Mouse (Mus musculus) liver, embryonic 11.5 days (tissue): ENCODE data around the gene Wwc1. TPM values are rescaled to one million over a fixed set of nuclear protein-coding genes. Genes with fewer than 3 reads are reported as not detected.

Source experiments
- ATAC-seq: fragments of 200-750 bp; cut with Nextera tagmentation; replicated peaks from 2 replicates; pipeline ENCODE4 v1.8.0; 2017; ENCODE audit warnings: moderate number of reproducible peaks, mild to moderate bottlenecking, moderate TSS enrichment, moderate library complexity; ENCODE audit not compliant: low FRiP score
- DNase-seq: peaks from one replicate; pipeline ENCODE4 v3.0.0-alpha.2; 2017; ENCODE audit warnings: low spot score
- H3K27ac ChIP-seq: fragments of 300-500 bp; sonication (generic); 2 replicates; pipeline ENCODE4 v1.5.1; 2014; ENCODE audit warnings: mild to moderate bottlenecking, low read depth, low read length, control low read depth
- H3K27me3 ChIP-seq: fragments of 300-500 bp; sonication (generic); replicated peaks from 2 replicates; pipeline ENCODE4 v1.6.1; 2014; ENCODE audit warnings: low read length, mixed read lengths; ENCODE audit not compliant: control insufficient read depth, insufficient read depth
- H3K36me3 ChIP-seq: fragments of 300-500 bp; sonication (generic); 2 replicates; pipeline ENCODE4 v1.6.1; 2014; ENCODE audit warnings: mild to moderate bottlenecking, low read length, moderate library complexity, mixed read lengths; ENCODE audit not compliant: control insufficient read depth, insufficient read depth
- H3K4me1 ChIP-seq: fragments of 300-500 bp; sonication (generic); replicated peaks from 2 replicates; pipeline ENCODE4 v1.6.1; 2014; ENCODE audit warnings: low read length, mixed read lengths; ENCODE audit not compliant: control insufficient read depth, insufficient read depth
- H3K4me2 ChIP-seq: fragments of 300-500 bp; sonication (generic); 2 replicates; pipeline ENCODE4 v1.6.1; 2014; ENCODE audit warnings: mild to moderate bottlenecking, control low read depth, moderate library complexity
- H3K4me3 ChIP-seq: fragments of 300-500 bp; sonication (generic); 2 replicates; pipeline ENCODE4 v1.5.1; 2014; ENCODE audit warnings: low read depth, low read length, control low read depth
- H3K9ac ChIP-seq: fragments of 300-500 bp; sonication (generic); 2 replicates; pipeline ENCODE4 v1.6.1; 2014; ENCODE audit warnings: low read depth, low read length, control low read depth
- H3K9me3 ChIP-seq: fragments of 300-500 bp; sonication (generic); 2 replicates; pipeline ENCODE4 v1.6.1; 2016; ENCODE audit warnings: low read length, inconsistent platforms, mixed read lengths; ENCODE audit not compliant: control insufficient read depth
- WGBS: fragments of 180-500 bp; shearing (Covaris S2); extraction: QIAGEN DNeasy Blood & Tissue Kit; methylation state at CpG from one replicate; pipeline ENCODE4 v1.1.7; 2014; 5-methylcytosine and 5-hydroxymethylcytosine counted together
- polyA plus RNA-seq: library from polyadenylated mRNA; unstranded; fragments of >200 nt; fragmentation: Nextera tagmentation; extraction: Ambion mirVana; gene quantifications from 2 replicates; pipeline ENCODE4 v1.2.1, GENCODE M21; 2014

Gene Wwc1
- polyA plus RNA-seq, 1 experiment from 2014 or later: 4.1 TPM

- no peaks in the 10 kb centered on the region for H3K36me3 ChIP-seq
- 82% methylated on average over 14 of the region's 14 CpGs for WGBS
- H3K27me3 ChIP-seq: no peaks in the 10 kb centered on the region
- H3K4me2 ChIP-seq: no peak overlapping the region
- DNase-seq (no peak), ATAC-seq (no peak)
- H3K4me1 ChIP-seq: peaks cover 3% of the 10 kb centered on the region; the same call in 1 of the 2 replicates
- no peak overlapping the region for H3K4me3 ChIP-seq
- H3K9ac ChIP-seq: no peak overlapping the region
- H3K9me3 ChIP-seq: no peaks in the 10 kb centered on the region
- no peak overlapping the region for H3K27ac ChIP-seq
Observed at GRCm38 (mm10) chr11:35932121-35932885, 48.0 kb downstream of the Wwc1 start.

- H3K36me3 ChIP-seq: no peaks in the 10 kb centered on the region
- 86% methylated on average over 6 of the region's 6 CpGs for WGBS
- no peaks in the 10 kb centered on the region for H3K27me3 ChIP-seq
- H3K4me1 ChIP-seq: peaks cover 3% of the 10 kb centered on the region; the same call in 1 of the 2 replicates
- no peak overlapping the region for H3K9ac ChIP-seq
- no peaks in the 10 kb centered on the region for H3K9me3 ChIP-seq
- no peak overlapping the region for H3K4me3 ChIP-seq
- H3K4me2 ChIP-seq: no peak overlapping the region
- ATAC-seq: no peak
- no peak overlapping the region for H3K27ac ChIP-seq
- no peak for DNase-seq
Observed at GRCm38 (mm10) chr11:35930511-35931060, 49.7 kb downstream of the Wwc1 start.

- ATAC-seq: no peak
- H3K9ac ChIP-seq: no peak overlapping the region
- H3K27me3 ChIP-seq: no peaks in the 10 kb centered on the region
- no peaks in the 10 kb centered on the region for H3K36me3 ChIP-seq
- no peaks in the 10 kb centered on the region for H3K9me3 ChIP-seq
- WGBS: 89% methylated on average over 12 of the region's 12 CpGs
- DNase-seq: no peak
- no peaks in the 10 kb centered on the region for H3K4me1 ChIP-seq
- H3K4me2 ChIP-seq: no peak overlapping the region
- H3K4me3 ChIP-seq: no peak overlapping the region
- no peak overlapping the region for H3K27ac ChIP-seq
Observed at GRCm38 (mm10) chr11:35928453-35928852, 51.9 kb downstream of the Wwc1 start.

- Histone ChIP-seq H3K9ac (no peak overlapping the region), H3K9me3 (no peaks in the 10 kb centered on the region), H3K27me3 (no peaks in the 10 kb centered on the region), H3K4me2 (no peak overlapping the region), H3K4me1 (no peaks in the 10 kb centered on the region; the same call in 1 of the 2 replicates), H3K4me3 (no peak overlapping the region), H3K36me3 (no peaks in the 10 kb centered on the region), H3K27ac (no peak overlapping the region)
- DNase-seq (no peak), ATAC-seq (no peak)
- 84% methylated on average over 14 of the region's 14 CpGs for WGBS
Observed at GRCm38 (mm10) chr11:35927309-35927708, 53.0 kb downstream of the Wwc1 start.

- no peaks in the 10 kb centered on the region for H3K36me3 ChIP-seq
- no peak overlapping the region for H3K4me3 ChIP-seq
- ATAC-seq (no peak), DNase-seq (no peak)
- H3K4me2 ChIP-seq: no peak overlapping the region
- H3K9ac ChIP-seq: no peak overlapping the region
- no peak overlapping the region for H3K27ac ChIP-seq
- H3K9me3 ChIP-seq: no peaks in the 10 kb centered on the region
- WGBS: 76% methylated on average over 7 of the region's 7 CpGs
- H3K27me3 ChIP-seq: no peaks in the 10 kb centered on the region
- no peaks in the 10 kb centered on the region; the same call in 1 of the 2 replicates for H3K4me1 ChIP-seq
Observed at GRCm38 (mm10) chr11:35925592-35925991, 54.7 kb downstream of the Wwc1 start.

GRCm38 (mm10) chr11:35922205-35922873 is 58.0 kb downstream of the Wwc1 start:
- Histone ChIP-seq H3K9ac (no peak overlapping the region), H3K27me3 (no peaks in the 10 kb centered on the region), H3K4me1 (no peaks in the 10 kb centered on the region; the same call in 1 of the 2 replicates), H3K36me3 (no peaks in the 10 kb centered on the region), H3K27ac (no peak overlapping the region), H3K9me3 (no peaks in the 10 kb centered on the region), H3K4me2 (no peak overlapping the region), H3K4me3 (no peak overlapping the region)
- DNase-seq: no peak
- no peak; the same call in 1 of the 2 replicates for ATAC-seq
- 41% methylated on average over 12 of the region's 12 CpGs for WGBS

- no peak overlapping the region for H3K4me3 ChIP-seq
- no peaks in the 10 kb centered on the region; the same call in 1 of the 2 replicates for H3K4me1 ChIP-seq
- DNase-seq (no peak), ATAC-seq (no peak)
- H3K27me3 ChIP-seq: no peaks in the 10 kb centered on the region
- no peaks in the 10 kb centered on the region for H3K9me3 ChIP-seq
- H3K9ac ChIP-seq: no peak overlapping the region
- H3K27ac ChIP-seq: no peak overlapping the region
- H3K4me2 ChIP-seq: no peak overlapping the region
- WGBS: 79% methylated on average over 5 of the region's 5 CpGs
- H3K36me3 ChIP-seq: no peaks in the 10 kb centered on the region
Observed at GRCm38 (mm10) chr11:35920776-35921175, 59.6 kb downstream of the Wwc1 start.

GRCm38 (mm10) chr11:35919856-35920503 is 60.3 kb downstream of the Wwc1 start:
- WGBS: 74% methylated on average over 9 of the region's 9 CpGs
- Histone ChIP-seq H3K4me2 (no peak overlapping the region), H3K27ac (no peak overlapping the region), H3K27me3 (no peaks in the 10 kb centered on the region), H3K9me3 (no peaks in the 10 kb centered on the region), H3K36me3 (no peaks in the 10 kb centered on the region), H3K4me1 (no peaks in the 10 kb centered on the region; the same call in 1 of the 2 replicates), H3K9ac (no peak overlapping the region), H3K4me3 (no peak overlapping the region)
- no peak for DNase-seq
- ATAC-seq: no peak
